In the genomic region with DNA sequence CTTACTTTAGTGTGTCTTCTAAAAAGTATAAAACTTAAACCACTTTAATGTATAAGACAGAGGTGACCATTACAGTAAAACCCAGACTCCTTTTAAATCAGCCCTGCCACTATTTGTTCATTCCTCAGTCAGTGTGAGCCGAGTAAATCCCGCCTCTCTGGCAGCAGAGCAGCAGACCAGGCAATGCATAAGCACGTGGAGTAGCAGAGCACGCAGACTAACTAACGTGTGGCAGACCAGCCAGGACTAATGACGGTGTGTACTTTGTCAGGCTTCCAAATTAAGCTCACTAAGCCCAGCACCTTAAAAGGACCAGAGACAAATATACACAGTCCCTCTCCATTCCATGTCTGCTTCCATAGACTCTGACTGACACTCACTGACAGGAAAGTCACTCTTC, we compare ENCODE assay signal across 15 mouse cellular contexts. TPM values are rescaled to one million over a fixed set of nuclear protein-coding genes. Genes with fewer than 3 reads are reported as not detected.
DNase-seq lines count a peak whose midpoint lies in the region; ATAC-seq lines count a peak whose summit lies in the region.
"Had no signal": no experiment of that assay in that cellular context is flagged by ENCODE, and none has a peak within 500 bp of the region (broad histone marks: within the 10 kb centered on the region; RNA-seq: fewer than 3 reads in every experiment).

No protein-coding gene starts in this region.

- peak; percentile 33 to 49 for DNase-seq in heart, adult 18-20 months
- no peak for DNase-seq in heart, postnatal 25 days (ENCODE audit: low spot score)
- no peak for DNase-seq in liver, embryonic 13.5 days
- DNase-seq in liver = no peak
- DNase-seq in urinary bladder, adult 18-20 months (ENCODE audit: low spot score in 2 of 2) = no peak
- no peak for DNase-seq in hindbrain, embryonic 14.5 days (ENCODE audit: low spot score)
- DNase-seq: adrenal gland, postnatal 25 days; cerebellum, postnatal 10 days; lung, embryonic 14.5 days had no signal

- H3K27ac ChIP-seq in liver, embryonic 13.5 days = peak overlapping the region; percentile 35
- no peak overlapping the region for H3K27ac ChIP-seq in hindbrain, embryonic 14.5 days
- H3K27ac ChIP-seq: embryonic facial prominence, embryonic 10.5 days; hindbrain, embryonic 15.5 days; kidney, postnatal 0 days had no signal

- H3K9me3 ChIP-seq in liver, embryonic 13.5 days (replicated peaks) = no peaks in the 10 kb centered on the region
- H3K9me3 ChIP-seq in hindbrain, embryonic 14.5 days (ENCODE audit: control insufficient read depth, low read length) = no peaks in the 10 kb centered on the region
- H3K9me3 ChIP-seq: embryonic facial prominence, embryonic 10.5 days; hindbrain, embryonic 15.5 days had no signal

- no peaks in the 10 kb centered on the region for H3K27me3 ChIP-seq in liver, embryonic 13.5 days
- H3K27me3 ChIP-seq in hindbrain, embryonic 14.5 days (ENCODE audit: control insufficient read depth, insufficient read depth, low read length) = no peaks in the 10 kb centered on the region
- H3K27me3 ChIP-seq: hindbrain, embryonic 15.5 days had no signal

- WGBS in liver, embryonic 13.5 days (ENCODE audit: insufficient replicate concordance) = 79% methylated on average over 6 of the region's 6 CpGs
- WGBS in hindbrain, embryonic 14.5 days = 87% methylated on average over 6 of the region's 6 CpGs

- no peak overlapping the region for H3K4me3 ChIP-seq in liver, embryonic 13.5 days (replicated peaks)
- no peak overlapping the region for H3K4me3 ChIP-seq in hindbrain, embryonic 14.5 days (replicated peaks; ENCODE audit: low read length)
- H3K4me3 ChIP-seq: embryonic facial prominence, embryonic 10.5 days; hindbrain, embryonic 15.5 days had no signal

- no peak overlapping the region for H3K9ac ChIP-seq in liver, embryonic 13.5 days
- H3K9ac ChIP-seq in hindbrain, embryonic 14.5 days = no peak overlapping the region
- H3K9ac ChIP-seq: hindbrain, embryonic 15.5 days; lung, embryonic 14.5 days had no signal

- H3K36me3 ChIP-seq in liver, embryonic 13.5 days = peaks cover 60% of the 10 kb centered on the region
- peaks cover 83% of the 10 kb centered on the region for H3K36me3 ChIP-seq in hindbrain, embryonic 14.5 days (replicated peaks; ENCODE audit: control insufficient read depth, insufficient read depth)

- H3K4me2 ChIP-seq in liver, embryonic 13.5 days = no peak overlapping the region
- no peak overlapping the region for H3K4me2 ChIP-seq in hindbrain, embryonic 14.5 days (replicated peaks)
- H3K4me2 ChIP-seq: hindbrain, embryonic 15.5 days; lung, embryonic 14.5 days; midbrain, embryonic 11.5 days had no signal

- no peak for ATAC-seq in liver, embryonic 13.5 days (ENCODE audit: low read depth)
- peak; percentile 25 to 60; a peak in 2 of 4 replicates for ATAC-seq in hematopoietic stem cell, adult 5-6 weeks (replicated peaks in 1 of 2; ENCODE audit: insufficient read depth in 1 of 2, low FRiP score in 2 of 2, low TSS enrichment in 1 of 2, low read depth in 1 of 2, poor library complexity in 2 of 2, severe bottlenecking in 2 of 2)
- peak; percentile 50 for ATAC-seq in megakaryocyte-erythroid progenitor cell, adult 5-6 weeks (replicated peaks; ENCODE audit: low FRiP score, low TSS enrichment, poor library complexity, severe bottlenecking)
- ATAC-seq in hindbrain, embryonic 14.5 days (ENCODE audit: low FRiP score) = no peak

- intact Hi-C loops in heart, postnatal 25 days (cut with DNase I) = no loop called here

- H3K4me1 ChIP-seq in liver, embryonic 13.5 days (replicated peaks) = peaks cover 8% of the 10 kb centered on the region
- H3K4me1 ChIP-seq in hindbrain, embryonic 14.5 days (replicated peaks; ENCODE audit: control insufficient read depth, insufficient read depth, low read length) = no peaks in the 10 kb centered on the region
- H3K4me1 ChIP-seq: embryonic facial prominence, embryonic 10.5 days; hindbrain, embryonic 15.5 days had no signal

RNA-seq across cellular contexts. Expression of a gene that starts 8.8 kb away (rescaled TPM):
- total RNA-seq in heart, adult 18-20 months (2021) = 10 to 100 TPM; 36.0 to 40.8 TPM
- 10 to 100 TPM; 36.9 to 48.7 TPM for total RNA-seq in heart, postnatal 25 days (2021)
- polyA plus RNA-seq in liver, embryonic 13.5 days (2015; fragmentation: Nextera tagmentation; extraction: Ambion mirVana) = 43.9 and 47.6 TPM in 2 replicates
- total RNA-seq in hematopoietic stem cell, adult 5-6 weeks (2017) = 11.6 and 13.4 TPM in 2 replicates
- total RNA-seq in megakaryocyte-erythroid progenitor cell, adult 5-6 weeks (2014; fragmentation: Nextera tagmentation) = 51.7 and 58.8 TPM in 2 replicates
- total RNA-seq in megakaryocyte-erythroid progenitor cell, adult 5-6 weeks (2017) = 122 and 125 TPM in 2 replicates
- polyA plus RNA-seq in hindbrain, embryonic 14.5 days (2014; fragmentation: Nextera tagmentation; extraction: Ambion mirVana) = 62.1 and 65.9 TPM in 2 replicates

RNA-seq across cellular contexts. Expression of a gene that starts 57.3 kb away (rescaled TPM):
- 10 to 100 TPM; 13.5 to 14.1 TPM for total RNA-seq in heart, adult 18-20 months (2021)
- total RNA-seq in heart, postnatal 25 days (2021) = 10 to 100 TPM; 13.8 to 19.8 TPM
- 45.9 and 47.8 TPM in 2 replicates for polyA plus RNA-seq in liver, embryonic 13.5 days (2015; fragmentation: Nextera tagmentation; extraction: Ambion mirVana)
- total RNA-seq in hematopoietic stem cell, adult 5-6 weeks (2017) = 44.7 and 46.5 TPM in 2 replicates
- total RNA-seq in megakaryocyte-erythroid progenitor cell, adult 5-6 weeks (2014; fragmentation: Nextera tagmentation) = 55.1 and 77.7 TPM in 2 replicates
- 37.7 and 41.5 TPM in 2 replicates for total RNA-seq in megakaryocyte-erythroid progenitor cell, adult 5-6 weeks (2017)
- 134 and 141 TPM in 2 replicates for polyA plus RNA-seq in hindbrain, embryonic 14.5 days (2014; fragmentation: Nextera tagmentation; extraction: Ambion mirVana)

Comparison
In these comparisons a context has a peak if more than half of its experiments do, and no peak if none do; other contexts are left out.
1. DNase-seq: peak in heart, adult 18-20 months (2 of 2); none in heart, postnatal 25 days (single experiment), liver, embryonic 13.5 days (single experiment), liver (single experiment), urinary bladder, adult 18-20 months (0 of 2) and hindbrain, embryonic 14.5 days (single experiment).
2. ATAC-seq: peak in hematopoietic stem cell, adult 5-6 weeks (2 of 2) and megakaryocyte-erythroid progenitor cell, adult 5-6 weeks (single experiment); none in liver, embryonic 13.5 days (single experiment) and hindbrain, embryonic 14.5 days (single experiment).